Mouse (Mus musculus) neural tube, embryonic 12.5 days (tissue): ENCODE measurements around the gene Hk2. TPM values are rescaled to one million over a fixed set of nuclear protein-coding genes. Genes with fewer than 3 reads are reported as not detected.
A peak's percentile ranks its signal among the peaks of the same experiment; 100 is the strongest.

Experiments used
- ATAC-seq: fragments of 200-750 bp; cut with Nextera tagmentation; 2 replicates; pipeline ENCODE4 v1.8.0; 2017; ENCODE audit warnings: low read depth, mild to moderate bottlenecking, moderate TSS enrichment, moderate library complexity; ENCODE audit not compliant: low FRiP score
- H3K27ac ChIP-seq: fragments of 300-500 bp; sonication (generic); 2 replicates; pipeline ENCODE4 v1.5.1; 2016
- H3K27me3 ChIP-seq: fragments of 300-500 bp; sonication (generic); replicated peaks from 2 replicates; pipeline ENCODE4 v1.6.1; 2016; ENCODE audit warnings: mild to moderate bottlenecking
- H3K36me3 ChIP-seq: fragments of 300-500 bp; sonication (generic); 2 replicates; pipeline ENCODE4 v1.6.1; 2016; ENCODE audit warnings: mild to moderate bottlenecking
- H3K4me1 ChIP-seq: fragments of 300-500 bp; sonication (generic); 2 replicates; pipeline ENCODE4 v1.6.1; 2016
- H3K4me2 ChIP-seq: fragments of 300-500 bp; sonication (generic); replicated peaks from 2 replicates; pipeline ENCODE4 v1.6.1; 2016; ENCODE audit warnings: mild to moderate bottlenecking
- H3K4me3 ChIP-seq: fragments of 300-500 bp; sonication (generic); 2 replicates; pipeline ENCODE4 v1.5.1; 2016
- H3K9ac ChIP-seq: fragments of 300-500 bp; sonication (generic); 2 replicates; pipeline ENCODE4 v1.6.1; 2016; ENCODE audit warnings: mild to moderate bottlenecking
- H3K9me3 ChIP-seq: fragments of 300-500 bp; sonication (generic); 2 replicates; pipeline ENCODE4 v1.6.1; 2016; ENCODE audit warnings: mild to moderate bottlenecking
- WGBS: fragments of 180-500 bp; shearing (Covaris S2); methylation state at CpG from one replicate; pipeline ENCODE4 v1.1.7; 2016; 5-methylcytosine and 5-hydroxymethylcytosine counted together
- polyA plus RNA-seq: library from polyadenylated mRNA; unstranded; fragments of >200 nt; fragmentation: Nextera tagmentation; extraction: Ambion mirVana; gene quantifications from 2 replicates; pipeline ENCODE4 v1.2.1, GENCODE M21; 2016

Hk2 gene
- polyA plus RNA-seq, 1 experiment from 2014 or later: 8.1 TPM

GRCm38 (mm10) chr6:82753061-82753460 is 21.2 kb downstream of the Hk2 start:
- Histone ChIP-seq H3K27ac (no peak overlapping the region), H3K4me1 (no peaks in the 10 kb centered on the region), H3K4me3 (no peak overlapping the region), H3K4me2 (no peak overlapping the region), H3K9ac (no peak overlapping the region), H3K9me3 (no peaks in the 10 kb centered on the region), H3K27me3 (no peaks in the 10 kb centered on the region), H3K36me3 (no peaks in the 10 kb centered on the region)
- WGBS: 80% methylated on average over 11 of the region's 11 CpGs
- ATAC-seq: no peak

DNA sequence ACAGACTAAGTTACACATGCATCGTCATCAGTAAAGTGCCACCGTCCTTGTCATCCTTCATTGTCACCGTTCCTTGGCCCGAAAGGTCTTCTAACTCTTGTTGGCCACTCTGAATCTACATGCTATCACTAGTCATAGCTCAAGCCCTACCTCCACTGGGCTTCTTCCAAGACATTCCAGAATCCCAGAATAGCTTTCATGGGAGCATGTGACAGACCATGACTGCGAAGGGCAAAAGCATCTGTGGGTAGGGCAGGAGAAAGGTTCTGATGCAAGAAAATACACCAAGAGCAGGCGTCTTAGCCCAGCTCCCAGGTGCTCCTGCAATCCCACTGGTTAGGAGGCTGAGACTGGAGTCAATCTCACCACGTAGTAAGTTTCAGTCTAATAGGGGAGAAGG is 22.5 kb downstream of the Hk2 start:
- Histone ChIP-seq H3K27me3 (no peaks in the 10 kb centered on the region), H3K4me3 (no peak overlapping the region), H3K27ac (no peak overlapping the region), H3K4me2 (no peak overlapping the region), H3K4me1 (no peaks in the 10 kb centered on the region), H3K36me3 (no peaks in the 10 kb centered on the region), H3K9ac (no peak overlapping the region), H3K9me3 (no peaks in the 10 kb centered on the region)
- 98% methylated on average over 7 of the region's 7 CpGs for WGBS
- no peak for ATAC-seq

DNA sequence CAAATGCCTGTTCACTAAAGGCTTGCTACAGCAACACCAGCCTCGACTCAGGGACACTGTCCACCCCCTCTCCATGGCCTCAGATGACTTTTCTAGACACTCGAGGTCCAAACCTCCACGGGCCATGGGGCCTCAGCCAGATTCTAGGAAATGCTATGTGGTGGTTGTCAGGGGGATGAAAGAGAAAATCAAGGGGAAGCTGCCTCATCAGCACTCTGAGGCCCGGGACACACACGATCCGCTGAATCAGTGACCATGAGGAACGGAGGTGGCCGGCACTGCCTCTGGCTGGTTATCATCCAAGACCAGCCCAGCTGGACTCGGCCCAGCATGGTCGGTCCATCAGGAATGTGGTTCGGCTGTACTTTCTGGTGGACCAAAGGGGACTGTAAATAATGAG is 23.2 kb downstream of the Hk2 start:
- WGBS: 90% methylated on average over 11 of the region's 11 CpGs
- H3K36me3 ChIP-seq: no peaks in the 10 kb centered on the region
- no peak for ATAC-seq
- H3K4me3 ChIP-seq: no peak overlapping the region
- H3K27ac ChIP-seq: no peak overlapping the region
- no peaks in the 10 kb centered on the region for H3K27me3 ChIP-seq
- H3K9me3 ChIP-seq: no peaks in the 10 kb centered on the region
- H3K4me2 ChIP-seq: no peak overlapping the region
- H3K9ac ChIP-seq: no peak overlapping the region
- H3K4me1 ChIP-seq: no peaks in the 10 kb centered on the region

- Histone ChIP-seq H3K9me3 (no peaks in the 10 kb centered on the region), H3K4me3 (no peak overlapping the region), H3K4me2 (no peak overlapping the region), H3K27ac (no peak overlapping the region), H3K9ac (no peak overlapping the region), H3K27me3 (no peaks in the 10 kb centered on the region), H3K36me3 (no peaks in the 10 kb centered on the region), H3K4me1 (no peaks in the 10 kb centered on the region)
- no peak for ATAC-seq
- WGBS: 63% methylated on average over 2 of the region's 2 CpGs
Observed at GRCm38 (mm10) chr6:82750063-82750462, 24.2 kb downstream of the Hk2 start.

GRCm38 (mm10) chr6:82748106-82748672 is 26.1 kb downstream of the Hk2 start:
- Histone ChIP-seq H3K4me1 (no peaks in the 10 kb centered on the region), H3K9me3 (no peaks in the 10 kb centered on the region), H3K4me2 (no peak overlapping the region), H3K9ac (no peak overlapping the region), H3K27ac (no peak overlapping the region), H3K27me3 (no peaks in the 10 kb centered on the region), H3K4me3 (no peak overlapping the region), H3K36me3 (peaks cover under 1% of the 10 kb centered on the region; the same call in 1 of the 2 replicates)
- no peak for ATAC-seq
- 96% methylated on average over 9 of the region's 9 CpGs for WGBS

DNA sequence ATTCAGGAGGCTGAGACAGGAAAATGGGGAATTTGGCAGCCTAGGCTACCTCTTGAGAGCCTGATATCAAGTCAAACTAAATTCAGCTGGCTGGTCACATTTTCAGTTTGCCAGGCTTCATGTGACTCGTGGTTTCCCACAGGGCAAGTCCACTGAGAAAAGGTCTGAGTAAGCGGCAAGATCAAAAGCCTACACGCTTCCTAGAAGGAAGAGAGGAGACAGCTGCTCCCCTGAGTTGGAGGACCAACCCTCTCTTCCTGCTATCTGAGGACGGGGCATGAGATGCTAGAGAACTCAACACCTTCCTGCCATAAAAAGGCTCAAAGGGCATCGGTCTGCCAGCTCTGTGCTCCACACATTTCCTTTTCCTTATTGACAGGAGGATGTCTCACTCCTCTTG is 27.2 kb downstream of the Hk2 start:
- Histone ChIP-seq H3K4me1 (no peaks in the 10 kb centered on the region), H3K9me3 (no peaks in the 10 kb centered on the region), H3K4me3 (no peak overlapping the region), H3K4me2 (no peak overlapping the region), H3K9ac (no peak overlapping the region), H3K36me3 (peaks cover 6% of the 10 kb centered on the region; the same call in 1 of the 2 replicates), H3K27ac (no peak overlapping the region), H3K27me3 (no peaks in the 10 kb centered on the region)
- ATAC-seq: no peak
- WGBS: 69% methylated on average over 5 of the region's 5 CpGs

DNA sequence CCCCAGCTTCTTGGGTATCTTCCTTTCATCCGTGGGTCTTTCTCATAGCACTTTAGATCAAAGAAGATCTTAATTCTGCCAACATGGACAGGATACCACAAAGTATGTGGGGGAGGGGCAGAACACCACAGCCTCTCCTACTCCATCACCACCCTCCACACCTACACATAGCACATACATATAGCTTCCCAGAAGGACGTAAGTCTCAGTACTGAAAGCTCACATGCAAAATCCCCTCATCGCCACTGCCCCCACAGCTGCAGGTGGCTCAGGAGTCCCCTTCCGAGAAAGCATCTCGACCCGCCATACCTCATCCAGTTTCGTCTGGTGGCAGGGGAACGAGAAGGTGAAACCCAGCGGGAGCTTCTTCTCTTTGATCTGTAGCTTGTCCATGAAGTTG is 29.7 kb downstream of the Hk2 start:
- no peaks in the 10 kb centered on the region for H3K9me3 ChIP-seq
- peaks cover 6% of the 10 kb centered on the region; the same call in 1 of the 2 replicates for H3K36me3 ChIP-seq
- ATAC-seq: no peak
- H3K9ac ChIP-seq: no peak overlapping the region
- no peak overlapping the region for H3K4me3 ChIP-seq
- WGBS: 90% methylated on average over 9 of the region's 9 CpGs
- no peak overlapping the region for H3K4me2 ChIP-seq
- no peaks in the 10 kb centered on the region for H3K27me3 ChIP-seq
- no peak overlapping the region for H3K27ac ChIP-seq
- H3K4me1 ChIP-seq: no peaks in the 10 kb centered on the region

DNA sequence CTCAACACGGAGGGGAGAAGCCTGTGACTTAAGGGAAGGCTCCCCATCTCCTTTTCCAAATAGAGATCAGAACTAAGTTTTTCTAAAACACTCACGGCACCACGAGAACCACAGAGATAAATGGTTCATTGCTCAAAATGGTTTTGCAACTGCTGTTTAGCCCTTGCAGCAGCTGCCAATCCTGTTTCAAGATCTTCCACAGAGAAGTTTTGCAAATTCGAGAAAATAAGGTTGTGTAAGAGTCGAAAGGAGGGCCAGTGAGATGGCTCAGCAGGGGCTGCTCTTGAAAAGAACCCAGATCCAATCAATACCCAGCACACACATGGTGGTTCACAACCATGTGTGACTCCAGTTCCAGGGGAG is 32.8 kb downstream of the Hk2 start:
- H3K9me3 ChIP-seq: no peaks in the 10 kb centered on the region
- no peak overlapping the region for H3K4me3 ChIP-seq
- 85% methylated on average over 5 of the region's 5 CpGs for WGBS
- H3K27me3 ChIP-seq: no peaks in the 10 kb centered on the region
- no peak overlapping the region for H3K27ac ChIP-seq
- no peak overlapping the region for H3K9ac ChIP-seq
- H3K4me1 ChIP-seq: no peaks in the 10 kb centered on the region
- H3K4me2 ChIP-seq: no peak overlapping the region
- no peak for ATAC-seq
- H3K36me3 ChIP-seq: peaks cover 16% of the 10 kb centered on the region; the same call in 1 of the 2 replicates

DNA sequence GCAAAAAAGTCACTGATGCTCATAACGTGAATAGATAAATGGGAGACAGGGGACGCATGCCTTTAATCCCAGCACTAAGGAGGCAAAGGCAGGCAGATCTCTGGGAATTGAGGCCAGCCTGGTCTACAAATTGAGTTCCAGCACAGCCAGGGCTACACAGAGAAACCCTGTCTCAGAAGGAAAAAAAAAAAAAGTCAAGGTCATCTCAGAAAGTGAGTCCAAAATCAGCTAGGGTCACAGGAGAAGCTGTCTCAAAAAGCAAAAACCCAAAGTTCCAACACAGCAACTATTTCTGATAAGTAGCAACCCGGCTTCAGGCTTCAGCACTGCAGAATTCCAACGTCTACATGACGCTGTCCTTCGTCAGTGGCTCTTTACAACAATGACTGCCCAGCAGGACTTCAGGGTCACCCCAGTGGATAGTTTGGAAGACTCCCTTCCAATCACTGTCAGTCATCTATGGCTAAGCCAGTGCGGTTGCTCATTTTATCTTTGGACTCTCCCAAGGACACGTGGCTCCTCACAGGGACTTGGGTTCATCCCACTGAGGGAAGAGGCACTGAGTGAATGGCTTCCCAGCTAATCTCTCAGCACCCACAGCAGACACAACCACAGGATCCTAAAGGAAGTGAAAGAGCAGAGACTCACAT is 33.3 kb downstream of the Hk2 start:
- no peak overlapping the region for H3K9ac ChIP-seq
- no peak overlapping the region for H3K4me3 ChIP-seq
- H3K27ac ChIP-seq: no peak overlapping the region
- 86% methylated on average over 8 of the region's 8 CpGs for WGBS
- peaks cover 19% of the 10 kb centered on the region; the same call in 1 of the 2 replicates for H3K36me3 ChIP-seq
- no peaks in the 10 kb centered on the region for H3K9me3 ChIP-seq
- no peak for ATAC-seq
- H3K27me3 ChIP-seq: no peaks in the 10 kb centered on the region
- no peaks in the 10 kb centered on the region for H3K4me1 ChIP-seq
- no peak overlapping the region for H3K4me2 ChIP-seq

DNA sequence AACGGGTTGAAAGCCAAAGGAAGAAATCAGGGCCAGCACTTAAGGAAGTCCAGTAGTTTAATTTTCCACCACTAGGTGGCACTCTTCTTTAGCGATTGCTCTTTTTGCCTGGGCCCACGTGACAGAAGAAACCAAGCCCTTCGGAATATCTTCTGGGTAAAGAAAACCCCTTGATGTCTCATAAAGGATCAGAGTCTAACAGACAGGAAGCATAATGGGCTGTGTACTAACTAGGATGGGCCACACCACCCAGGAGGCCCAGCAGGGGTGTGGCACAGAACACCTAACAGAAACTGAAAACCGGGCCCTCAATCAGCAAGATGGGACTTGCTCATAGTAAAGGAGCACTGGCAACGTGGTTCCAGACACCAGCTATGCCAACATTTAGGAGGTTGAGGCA is 34.0 kb downstream of the Hk2 start:
- Histone ChIP-seq H3K4me3 (no peak overlapping the region), H3K9me3 (no peaks in the 10 kb centered on the region), H3K36me3 (peaks cover 19% of the 10 kb centered on the region; the same call in 1 of the 2 replicates), H3K27me3 (no peaks in the 10 kb centered on the region), H3K27ac (no peak overlapping the region), H3K4me2 (0 out of 2 replicates have a peak overlapping the region, but pooled peaks have one; percentile 26), H3K9ac (no peak overlapping the region), H3K4me1 (no peaks in the 10 kb centered on the region)
- 35% methylated on average over 6 of the region's 6 CpGs for WGBS
- peak; percentile 45; the same call in 1 of the 2 replicates for ATAC-seq

DNA sequence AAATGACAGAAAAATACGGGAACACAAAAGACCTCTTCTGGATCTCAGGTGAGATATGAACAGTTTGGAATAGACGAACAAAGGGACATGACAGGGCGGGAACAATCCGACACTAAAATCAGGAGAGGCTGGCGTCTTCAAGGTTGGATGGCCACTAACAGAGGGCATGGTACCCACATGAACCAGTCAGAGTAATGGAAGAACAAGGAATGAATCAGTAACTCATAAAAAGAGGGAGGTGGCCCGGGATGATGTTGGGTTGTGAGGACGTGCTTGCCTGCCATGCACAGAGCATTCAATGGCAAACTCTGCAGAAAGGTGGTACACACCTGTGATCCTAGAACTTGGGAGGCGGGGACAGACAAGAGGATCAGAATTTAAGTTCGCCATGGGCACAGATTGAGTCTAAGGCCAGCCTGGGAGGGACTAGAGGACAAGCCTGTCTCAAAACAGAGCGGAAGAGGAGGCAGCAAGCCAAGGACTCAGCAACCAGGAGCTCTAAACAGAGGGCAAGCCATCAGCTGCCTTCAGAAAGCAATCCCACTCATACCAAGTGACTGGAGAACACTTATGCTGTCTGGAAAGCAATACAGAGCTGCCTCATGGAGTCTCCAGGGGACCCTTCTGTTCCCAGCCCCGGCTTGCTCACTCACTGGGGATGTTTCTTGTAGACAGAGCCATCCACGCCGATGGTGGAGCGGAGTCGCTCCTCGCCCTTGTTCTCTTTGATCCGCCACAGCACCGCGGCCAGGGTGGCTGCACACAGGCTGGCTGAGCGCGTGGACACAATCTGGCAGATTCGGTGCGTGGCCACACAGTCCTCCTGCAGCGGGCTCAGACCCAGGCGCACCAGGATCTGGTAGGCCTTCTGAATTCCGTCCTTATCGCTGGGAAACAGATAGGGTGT is 36.4 kb downstream of the Hk2 start:
- H3K4me1 ChIP-seq: no peaks in the 10 kb centered on the region
- WGBS: 95% methylated on average over 27 of the region's 27 CpGs
- no peaks in the 10 kb centered on the region for H3K9me3 ChIP-seq
- H3K9ac ChIP-seq: no peak overlapping the region
- H3K4me2 ChIP-seq: no peak overlapping the region
- no peak overlapping the region for H3K4me3 ChIP-seq
- H3K27me3 ChIP-seq: no peaks in the 10 kb centered on the region
- no peak overlapping the region for H3K27ac ChIP-seq
- H3K36me3 ChIP-seq: peaks cover 24% of the 10 kb centered on the region; the same call in 1 of the 2 replicates
- ATAC-seq: no peak
